Mouse (Mus musculus): Measurements from ENCODE around the gene Cbfa2t3.

DNA sequence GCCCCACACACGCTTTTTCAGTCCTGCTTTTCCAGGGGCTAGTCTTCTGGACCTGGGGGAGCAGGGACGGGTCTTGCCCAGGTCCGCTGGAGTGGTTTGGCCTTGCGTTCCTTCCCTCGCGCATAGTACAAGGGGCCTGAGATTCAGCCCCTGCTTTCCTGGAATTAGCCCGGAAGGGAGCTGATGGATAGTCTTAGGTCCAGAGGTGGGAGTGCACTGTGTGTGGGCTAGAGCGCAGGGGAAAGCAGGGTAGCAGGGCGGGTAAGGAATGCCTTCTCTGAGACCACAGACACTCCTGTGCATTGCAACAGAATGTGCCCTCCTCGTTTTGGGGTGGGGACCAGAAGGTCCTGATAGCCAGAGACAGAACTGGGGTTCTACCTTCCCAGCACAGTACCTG is 121.8 kb downstream of the Cbfa2t3 start:
- TF ChIP-seq CTCF (IDR thresholded peaks at IDR 0.05) (no peak), EP300 (IDR thresholded peaks at IDR 0.05) (no peak)

Data from lung, postnatal 0 days (tissue).